Mouse (Mus musculus) spleen, adult 2 months (tissue): ENCODE measurements around the gene Anks6. TPM values are rescaled to one million over a fixed set of nuclear protein-coding genes. Genes with fewer than 3 reads are reported as not detected.

ENCODE experiments used
- DNase-seq, 2 experiments: peaks; one replicate each; pipeline versions ENCODE4 v3.0.0 to v3.0.0-alpha.2; 2012 to 2021; ENCODE audit warnings: low spot score in 2 of 2, low read depth in 1 of 2
- H3K27ac ChIP-seq: fragments of 200-500 bp; 2 replicates; pipeline ENCODE4 v1.5.1; 2012; ENCODE audit warnings: low read length, inconsistent platforms; ENCODE audit not compliant: insufficient read depth
- H3K27me3 ChIP-seq: fragments of 200-500 bp; 2 replicates; pipeline ENCODE4 v1.6.1; 2012; ENCODE audit warnings: mild to moderate bottlenecking, moderate library complexity, low read length, inconsistent platforms; ENCODE audit not compliant: control insufficient read depth, insufficient read depth
- H3K36me3 ChIP-seq: fragments of 200-500 bp; 2 replicates; pipeline ENCODE4 v1.6.1; 2012; ENCODE audit warnings: mild to moderate bottlenecking, low read length, inconsistent platforms; ENCODE audit not compliant: control insufficient read depth, insufficient read depth
- H3K4me1 ChIP-seq: fragments of 200-500 bp; 2 replicates; pipeline ENCODE4 v1.6.1; 2011; ENCODE audit warnings: inconsistent platforms; ENCODE audit not compliant: control insufficient read depth, insufficient read depth, insufficient read length
- H3K4me3 ChIP-seq: fragments of 200-500 bp; 2 replicates; pipeline ENCODE4 v1.5.1; 2011; ENCODE audit warnings: mild to moderate bottlenecking, inconsistent platforms; ENCODE audit not compliant: insufficient read depth, insufficient read length; ENCODE audit errors: extremely low read depth
- CTCF ChIP-seq: fragments of 200-500 bp; IDR thresholded peaks from 2 replicates; pipeline ENCODE4 v1.5.1; 2011; ENCODE audit warnings: mild to moderate bottlenecking, inconsistent platforms; ENCODE audit not compliant: insufficient read depth, insufficient read length, insufficient replicate concordance; ENCODE audit errors: extremely low read depth
- POLR2A ChIP-seq: fragments of 200-500 bp; IDR thresholded peaks from 2 replicates; pipeline ENCODE4 v1.6.1; 2011; ENCODE audit warnings: low read depth, low read length, inconsistent platforms
- WGBS: fragments of 180-500 bp; shearing (Covaris S2); methylation state at CpG from one replicate; pipeline ENCODE4 v1.1.7; 2018; 5-methylcytosine and 5-hydroxymethylcytosine counted together
- polyA plus RNA-seq: library from polyadenylated mRNA; depleted of rRNA; stranded (reverse); fragments of >200 nt; gene quantifications from 2 replicates; pipeline ENCODE4 v1.2.3, GENCODE M21; 2012

Anks6 gene
- polyA plus RNA-seq, 1 experiment = 1.5 TPM

GRCm38 (mm10) chr4:47028791-47029190 lies 28.4 kb downstream of the Anks6 start:
- WGBS = 74% methylated on average over 5 of the region's 5 CpGs
- no peaks in the 10 kb centered on the region for H3K27me3 ChIP-seq
- no peaks in the 10 kb centered on the region for H3K36me3 ChIP-seq
- no peaks in the 10 kb centered on the region for H3K4me1 ChIP-seq
- no peak for DNase-seq
- no peak overlapping the region for H3K4me3 ChIP-seq
- TF ChIP-seq CTCF (no peak), POLR2A (no peak)
- H3K27ac ChIP-seq = no peak overlapping the region

GRCm38 (mm10) chr4:47023949-47024348 lies 33.3 kb downstream of the Anks6 start:
- Histone ChIP-seq H3K4me3 (no peak overlapping the region), H3K27me3 (no peaks in the 10 kb centered on the region), H3K36me3 (no peaks in the 10 kb centered on the region), H3K4me1 (no peaks in the 10 kb centered on the region), H3K27ac (no peak overlapping the region)
- no peak for DNase-seq
- TF ChIP-seq CTCF = no peak
- TF ChIP-seq POLR2A = no peak
- WGBS = 88% methylated on average over 6 of the region's 6 CpGs

GRCm38 (mm10) chr4:47022804-47023603 lies 34.2 kb downstream of the Anks6 start:
- no peak for TF ChIP-seq CTCF
- no peak for TF ChIP-seq POLR2A
- Histone ChIP-seq H3K27ac (no peak overlapping the region), H3K4me1 (no peaks in the 10 kb centered on the region), H3K36me3 (no peaks in the 10 kb centered on the region), H3K27me3 (no peaks in the 10 kb centered on the region), H3K4me3 (no peak overlapping the region)
- WGBS = 87% methylated on average over 10 of the region's 10 CpGs
- DNase-seq = no peak

- TF ChIP-seq CTCF (peak; percentile 72; the same call in 1 of the 2 replicates), POLR2A (no peak)
- H3K4me1 ChIP-seq = no peaks in the 10 kb centered on the region
- H3K4me3 ChIP-seq = no peak overlapping the region
- H3K36me3 ChIP-seq = no peaks in the 10 kb centered on the region
- H3K27ac ChIP-seq = no peak overlapping the region
- peak; percentile 15 to 71 for DNase-seq
- 10% methylated on average over 5 of the region's 5 CpGs for WGBS
- no peaks in the 10 kb centered on the region for H3K27me3 ChIP-seq
Measured at GRCm38 (mm10) chr4:47020563-47020962, 36.7 kb downstream of the Anks6 start.

GRCm38 (mm10) chr4:47015156-47015555 lies 42.1 kb downstream of the Anks6 start:
- no peak for DNase-seq
- no peak for TF ChIP-seq CTCF
- no peak for TF ChIP-seq POLR2A
- WGBS = 32% methylated on average over 3 of the region's 3 CpGs
- Histone ChIP-seq H3K27me3 (no peaks in the 10 kb centered on the region), H3K4me3 (no peak overlapping the region), H3K27ac (no peak overlapping the region), H3K4me1 (peaks cover 25% of the 10 kb centered on the region; the same call in 1 of the 2 replicates), H3K36me3 (no peaks in the 10 kb centered on the region)

- Histone ChIP-seq H3K27me3 (no peaks in the 10 kb centered on the region), H3K4me3 (no peak overlapping the region), H3K4me1 (peaks cover 32% of the 10 kb centered on the region; the same call in 1 of the 2 replicates), H3K27ac (no peak overlapping the region), H3K36me3 (no peaks in the 10 kb centered on the region)
- no peak for DNase-seq
- TF ChIP-seq CTCF (no peak), POLR2A (no peak)
- WGBS = 80% methylated on average over 10 of the region's 10 CpGs
Measured at GRCm38 (mm10) chr4:47012476-47012875, 44.8 kb downstream of the Anks6 start.
